Mouse (Mus musculus): ENCODE measurements around the gene Shroom3. TPM values are rescaled to one million over a fixed set of nuclear protein-coding genes. Genes with fewer than 3 reads are reported as not detected.
A peak's percentile ranks its signal among the peaks of the same experiment; 100 is the strongest.

Gene Shroom3
- polyA plus RNA-seq, 1 experiment from 2014 or later: 6.2 TPM

DNA sequence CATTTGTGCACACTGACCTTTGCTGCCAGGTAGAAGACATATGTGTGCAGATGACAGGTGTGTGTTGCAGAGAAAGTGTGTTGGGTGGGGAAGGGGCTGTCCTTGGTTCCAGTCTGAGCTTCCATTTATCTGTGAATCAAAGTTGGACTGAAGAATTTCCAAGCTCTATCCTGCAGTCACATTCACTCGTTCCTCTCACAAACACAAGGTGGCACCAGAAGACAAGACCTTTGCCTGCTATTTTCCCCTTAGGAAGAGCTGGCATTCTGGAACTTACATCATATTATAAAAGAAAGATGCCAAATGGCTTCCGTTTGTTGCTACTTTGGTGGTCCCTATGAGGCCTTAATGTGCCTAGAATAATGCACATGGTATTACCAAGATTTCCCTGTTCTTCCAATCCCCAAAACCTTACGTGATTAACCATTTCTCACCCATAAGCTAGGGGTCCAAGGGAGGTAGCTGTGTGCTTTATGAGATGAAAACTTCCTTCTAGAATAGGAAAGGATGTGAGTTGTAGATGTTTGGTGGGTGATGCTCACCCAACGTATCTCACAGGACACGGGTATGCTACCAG lies 45.1 kb downstream of the Shroom3 start:
- Histone ChIP-seq H3K4me1 (no peaks in the 10 kb centered on the region), H3K27ac (no peak overlapping the region), H3K9ac (no peak overlapping the region), H3K4me3 (no peak overlapping the region), H3K27me3 (replicated peaks) (no peaks in the 10 kb centered on the region), H3K9me3 (no peaks in the 10 kb centered on the region), H3K4me2 (replicated peaks) (no peak overlapping the region), H3K36me3 (no peaks in the 10 kb centered on the region)
- WGBS: 48% methylated on average over 5 of the region's 5 CpGs
- ATAC-seq (ENCODE audit: low FRiP score, low read depth): peak; percentile 44; the same call in 1 of the 2 replicates

DNA sequence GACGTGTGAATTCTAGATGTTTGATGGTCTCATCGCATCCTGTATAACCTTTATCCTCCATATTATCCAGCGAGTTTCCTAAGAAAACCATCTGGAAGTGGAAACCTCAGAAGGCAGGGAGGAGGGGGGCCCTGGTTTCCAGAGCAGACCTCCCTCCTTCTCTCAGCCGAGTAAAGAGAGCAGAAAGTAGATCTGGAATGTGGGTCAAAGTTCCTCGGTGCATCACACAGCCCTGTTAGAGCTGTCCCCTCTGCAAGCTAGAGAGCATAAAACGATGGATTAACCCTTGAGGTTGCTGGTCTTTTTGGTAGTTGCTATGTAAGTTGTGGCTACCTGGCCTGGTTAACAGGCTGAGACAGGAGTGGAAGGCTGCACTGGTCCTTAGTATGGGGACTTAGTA lies 46.0 kb downstream of the Shroom3 start:
- Histone ChIP-seq H3K4me2 (replicated peaks) (no peak overlapping the region), H3K9me3 (no peaks in the 10 kb centered on the region), H3K4me3 (no peak overlapping the region), H3K4me1 (no peaks in the 10 kb centered on the region), H3K27me3 (replicated peaks) (no peaks in the 10 kb centered on the region), H3K9ac (no peak overlapping the region), H3K27ac (no peak overlapping the region), H3K36me3 (no peaks in the 10 kb centered on the region)
- ATAC-seq (ENCODE audit: low FRiP score, low read depth): no peak
- 70% methylated on average over 6 of the region's 6 CpGs for WGBS

DNA sequence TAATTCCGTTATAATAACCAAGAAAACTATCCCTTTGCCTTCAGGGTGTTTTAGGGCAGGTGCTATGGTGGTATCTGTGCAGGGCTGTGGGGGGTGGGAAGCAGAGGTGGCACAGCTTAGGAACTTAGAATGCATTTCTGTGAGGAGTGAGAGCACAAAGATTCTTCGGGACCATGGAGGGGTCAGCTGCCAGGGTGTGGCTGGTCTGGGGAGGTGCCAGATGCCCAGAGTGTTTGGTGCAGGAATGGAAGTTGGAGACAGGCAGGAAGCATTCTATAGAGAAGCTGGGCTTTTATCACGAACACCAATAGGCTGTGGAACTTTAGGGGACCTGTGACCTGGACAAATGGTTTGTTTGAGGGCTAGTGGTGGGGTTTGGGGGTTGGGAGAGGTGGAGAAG lies 58.6 kb downstream of the Shroom3 start:
- no peaks in the 10 kb centered on the region for H3K27me3 ChIP-seq (replicated peaks)
- H3K4me2 ChIP-seq (replicated peaks): no peak overlapping the region
- H3K9ac ChIP-seq: no peak overlapping the region
- no peaks in the 10 kb centered on the region for H3K36me3 ChIP-seq
- WGBS: 77% methylated on average over 3 of the region's 3 CpGs
- no peaks in the 10 kb centered on the region for H3K9me3 ChIP-seq
- H3K4me3 ChIP-seq: no peak overlapping the region
- H3K27ac ChIP-seq: no peak overlapping the region
- ATAC-seq (ENCODE audit: low FRiP score, low read depth): no peak
- no peaks in the 10 kb centered on the region for H3K4me1 ChIP-seq

DNA sequence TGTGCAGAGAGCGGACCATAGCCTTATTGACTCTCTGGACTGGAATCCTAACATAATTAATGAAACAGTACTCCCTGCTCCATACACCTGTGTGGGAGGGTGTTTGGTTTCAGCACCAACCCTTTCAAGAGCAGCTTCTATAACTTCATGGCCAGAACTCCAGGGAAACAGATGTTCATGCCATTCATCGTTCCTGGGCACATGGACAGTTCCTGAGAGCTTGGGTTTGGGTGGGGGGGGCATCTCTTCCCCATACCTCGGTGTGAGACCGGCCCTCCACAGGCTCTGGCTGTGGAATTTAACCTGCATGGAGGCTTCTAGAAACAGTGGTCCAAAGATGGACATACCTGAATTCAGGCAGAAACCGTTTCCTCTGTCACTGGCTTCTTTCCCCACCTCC lies 59.5 kb downstream of the Shroom3 start:
- Histone ChIP-seq H3K9me3 (no peaks in the 10 kb centered on the region), H3K4me1 (no peaks in the 10 kb centered on the region), H3K36me3 (no peaks in the 10 kb centered on the region), H3K4me2 (replicated peaks) (no peak overlapping the region), H3K27me3 (replicated peaks) (no peaks in the 10 kb centered on the region), H3K4me3 (no peak overlapping the region), H3K27ac (no peak overlapping the region), H3K9ac (no peak overlapping the region)
- 87% methylated on average over 5 of the region's 5 CpGs for WGBS
- no peak for ATAC-seq (ENCODE audit: low FRiP score, low read depth)

DNA sequence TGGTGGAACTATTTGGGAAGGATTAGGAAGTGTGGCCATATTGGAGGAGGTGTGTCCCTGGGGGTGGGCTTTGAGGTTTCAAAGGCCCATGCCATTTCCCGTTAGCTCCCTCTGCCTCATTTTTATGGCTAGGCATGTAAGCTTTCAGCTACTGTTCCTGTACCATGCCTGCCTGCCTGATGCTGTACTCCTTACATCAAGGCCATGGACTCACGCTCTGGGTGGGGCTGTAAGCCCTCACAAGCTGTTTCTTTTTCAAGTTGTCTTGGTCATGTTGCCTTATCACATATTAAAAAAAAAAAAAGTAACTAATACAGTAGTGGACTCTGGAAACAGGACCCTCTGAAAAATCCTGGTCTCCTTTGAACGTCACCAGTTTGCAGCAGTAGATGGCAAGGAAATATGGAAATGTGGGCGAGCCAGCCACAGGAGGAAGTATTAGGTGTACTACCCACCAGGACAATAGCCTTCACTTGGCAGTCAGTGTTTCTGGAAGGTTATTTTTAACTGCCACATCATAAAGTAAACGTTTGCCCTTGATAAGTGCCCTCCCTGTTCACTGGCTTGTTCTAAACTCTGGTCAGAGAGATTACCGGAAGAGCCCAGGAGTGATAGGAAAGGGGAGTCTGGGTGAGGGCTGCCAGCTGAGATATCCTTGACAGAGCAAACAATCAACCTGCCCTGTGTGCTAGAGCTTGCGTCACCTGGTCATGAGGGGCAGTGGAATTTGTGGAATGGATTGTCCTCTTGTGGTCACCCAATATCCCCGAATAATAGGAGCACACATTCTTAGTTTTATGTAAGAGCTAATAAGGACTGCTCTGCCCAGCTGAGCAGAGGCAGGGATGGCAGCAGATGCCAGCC lies 62.4 kb downstream of the Shroom3 start:
- Histone ChIP-seq H3K27ac (no peak overlapping the region), H3K9ac (no peak overlapping the region), H3K4me1 (no peaks in the 10 kb centered on the region), H3K27me3 (replicated peaks) (no peaks in the 10 kb centered on the region), H3K9me3 (no peaks in the 10 kb centered on the region), H3K4me2 (replicated peaks) (no peak overlapping the region), H3K4me3 (no peak overlapping the region), H3K36me3 (no peaks in the 10 kb centered on the region)
- no peak for ATAC-seq (ENCODE audit: low FRiP score, low read depth)
- 85% methylated on average over 8 of the region's 8 CpGs for WGBS

DNA sequence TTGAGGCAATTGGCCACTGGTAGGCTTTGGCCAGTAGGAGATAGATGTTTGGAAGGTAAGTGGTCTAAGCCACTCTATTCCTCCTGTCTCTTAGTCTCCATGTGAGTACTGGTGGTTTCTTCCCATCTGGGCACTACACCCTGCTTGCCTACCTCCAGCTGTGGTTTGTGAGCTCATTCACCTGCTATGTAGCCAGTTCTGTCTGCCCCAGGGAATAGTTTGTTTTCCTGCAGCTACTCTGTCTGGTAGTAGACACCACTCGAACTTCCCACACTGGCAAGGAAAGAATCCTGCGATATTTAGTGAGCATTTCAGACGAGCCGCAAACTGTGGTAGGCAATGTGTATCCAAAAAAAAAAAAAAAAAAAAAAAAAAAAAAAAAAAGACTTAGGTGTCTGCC lies 68.3 kb downstream of the Shroom3 start:
- no peaks in the 10 kb centered on the region for H3K4me1 ChIP-seq
- no peak overlapping the region for H3K4me3 ChIP-seq
- no peak overlapping the region for H3K27ac ChIP-seq
- H3K4me2 ChIP-seq (replicated peaks): no peak overlapping the region
- H3K9me3 ChIP-seq: no peaks in the 10 kb centered on the region
- WGBS: 92% methylated on average over 4 of the region's 4 CpGs
- H3K36me3 ChIP-seq: no peaks in the 10 kb centered on the region
- no peak for ATAC-seq (ENCODE audit: low FRiP score, low read depth)
- H3K27me3 ChIP-seq (replicated peaks): no peaks in the 10 kb centered on the region
- no peak overlapping the region for H3K9ac ChIP-seq

DNA sequence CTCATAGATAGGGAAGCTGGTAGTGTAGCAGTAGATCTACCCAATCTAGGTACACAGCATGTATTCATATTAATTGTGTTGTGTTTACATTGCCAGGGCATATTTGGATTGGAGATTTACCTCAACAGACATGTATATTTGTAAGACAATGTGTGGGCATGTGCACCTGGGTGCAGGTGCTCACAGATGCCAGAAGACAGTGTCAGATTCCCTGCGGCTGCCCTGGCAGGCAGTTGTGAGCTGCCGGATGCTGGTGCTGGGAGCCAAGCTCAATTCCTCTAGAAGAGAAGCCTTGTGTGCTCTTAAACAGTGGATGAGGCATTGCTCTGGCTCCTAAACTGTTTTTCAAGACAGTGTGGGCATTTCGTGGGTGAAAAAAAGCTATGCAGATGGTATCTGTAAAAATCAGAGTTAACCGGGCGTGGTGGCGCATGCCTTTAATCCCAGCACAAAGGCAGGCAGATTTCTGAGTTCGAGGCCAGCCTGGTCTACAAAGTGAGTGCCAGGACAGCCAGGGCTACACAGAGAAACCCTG lies 72.1 kb downstream of the Shroom3 start:
- Histone ChIP-seq H3K27me3 (replicated peaks) (no peaks in the 10 kb centered on the region), H3K9ac (no peak overlapping the region), H3K4me1 (no peaks in the 10 kb centered on the region), H3K36me3 (no peaks in the 10 kb centered on the region), H3K4me2 (replicated peaks) (no peak overlapping the region), H3K9me3 (no peaks in the 10 kb centered on the region), H3K27ac (no peak overlapping the region), H3K4me3 (no peak overlapping the region)
- 88% methylated on average over 7 of the region's 7 CpGs for WGBS
- ATAC-seq (ENCODE audit: low FRiP score, low read depth): no peak

DNA sequence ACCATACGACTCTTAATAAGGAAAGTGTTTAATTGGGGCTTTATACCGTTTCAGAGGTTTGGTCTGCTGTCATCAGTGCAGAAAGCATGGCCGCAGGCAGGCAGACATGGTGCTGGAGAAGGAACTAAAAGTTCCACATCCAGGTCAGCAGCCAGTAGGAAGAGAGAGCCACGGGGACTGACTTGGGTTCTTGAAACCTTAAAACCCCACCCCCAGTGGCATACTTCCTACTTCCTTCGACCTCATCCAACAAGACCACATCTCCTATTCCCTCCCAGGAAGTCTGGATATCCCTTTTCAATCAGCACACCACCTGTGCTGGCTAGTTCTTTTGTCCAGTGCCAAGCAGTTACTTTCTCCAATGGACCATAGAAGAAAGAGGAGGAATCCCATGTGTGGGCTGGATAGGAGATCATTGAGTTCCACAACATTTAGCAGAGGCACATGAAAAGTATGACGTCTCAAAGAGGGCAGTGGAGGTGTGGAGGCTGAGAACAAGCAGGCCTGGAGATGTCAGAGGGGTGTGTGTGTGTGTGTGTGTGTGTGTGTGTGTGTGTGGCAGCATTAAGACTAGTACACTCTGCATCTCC lies 76.0 kb downstream of the Shroom3 start:
- 85% methylated on average over 6 of the region's 6 CpGs for WGBS
- no peaks in the 10 kb centered on the region for H3K36me3 ChIP-seq
- no peak overlapping the region for H3K4me2 ChIP-seq (replicated peaks)

DNA sequence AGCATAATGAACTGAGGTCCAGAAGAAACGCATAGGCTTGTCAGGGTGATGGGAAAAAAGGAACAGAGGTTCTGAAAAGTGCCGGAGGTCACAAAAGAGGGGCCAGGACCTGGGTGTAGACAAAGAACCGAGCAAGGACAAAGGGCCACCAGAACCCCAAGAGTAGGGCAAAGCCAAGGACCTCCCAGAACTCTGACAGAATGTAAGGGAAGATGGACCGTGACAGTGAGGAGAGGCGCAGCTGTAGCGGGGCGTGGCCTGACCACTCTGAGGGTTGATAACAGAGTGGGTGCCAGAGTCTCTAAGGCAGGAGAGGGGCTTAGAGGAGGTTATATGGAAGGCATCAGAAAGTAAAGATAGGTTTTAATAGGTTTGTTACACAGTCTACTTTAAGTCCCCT lies 77.3 kb downstream of the Shroom3 start:
- H3K27me3 ChIP-seq (replicated peaks): no peaks in the 10 kb centered on the region
- H3K9ac ChIP-seq: no peak overlapping the region
- WGBS: 82% methylated on average over 7 of the region's 7 CpGs
- no peaks in the 10 kb centered on the region for H3K36me3 ChIP-seq
- H3K4me3 ChIP-seq: no peak overlapping the region
- no peaks in the 10 kb centered on the region for H3K9me3 ChIP-seq
- H3K27ac ChIP-seq: no peak overlapping the region
- no peak overlapping the region for H3K4me2 ChIP-seq (replicated peaks)
- no peak for ATAC-seq (ENCODE audit: low FRiP score, low read depth)
- no peaks in the 10 kb centered on the region for H3K4me1 ChIP-seq

More for the DNA sequence above, 76.0 kb downstream of the Shroom3 start:
- Histone ChIP-seq H3K4me1 (no peaks in the 10 kb centered on the region), H3K9ac (no peak overlapping the region), H3K4me3 (no peak overlapping the region), H3K27ac (no peak overlapping the region), H3K27me3 (replicated peaks) (no peaks in the 10 kb centered on the region), H3K9me3 (no peaks in the 10 kb centered on the region)
- ATAC-seq (ENCODE audit: low FRiP score, low read depth): no peak

DNA sequence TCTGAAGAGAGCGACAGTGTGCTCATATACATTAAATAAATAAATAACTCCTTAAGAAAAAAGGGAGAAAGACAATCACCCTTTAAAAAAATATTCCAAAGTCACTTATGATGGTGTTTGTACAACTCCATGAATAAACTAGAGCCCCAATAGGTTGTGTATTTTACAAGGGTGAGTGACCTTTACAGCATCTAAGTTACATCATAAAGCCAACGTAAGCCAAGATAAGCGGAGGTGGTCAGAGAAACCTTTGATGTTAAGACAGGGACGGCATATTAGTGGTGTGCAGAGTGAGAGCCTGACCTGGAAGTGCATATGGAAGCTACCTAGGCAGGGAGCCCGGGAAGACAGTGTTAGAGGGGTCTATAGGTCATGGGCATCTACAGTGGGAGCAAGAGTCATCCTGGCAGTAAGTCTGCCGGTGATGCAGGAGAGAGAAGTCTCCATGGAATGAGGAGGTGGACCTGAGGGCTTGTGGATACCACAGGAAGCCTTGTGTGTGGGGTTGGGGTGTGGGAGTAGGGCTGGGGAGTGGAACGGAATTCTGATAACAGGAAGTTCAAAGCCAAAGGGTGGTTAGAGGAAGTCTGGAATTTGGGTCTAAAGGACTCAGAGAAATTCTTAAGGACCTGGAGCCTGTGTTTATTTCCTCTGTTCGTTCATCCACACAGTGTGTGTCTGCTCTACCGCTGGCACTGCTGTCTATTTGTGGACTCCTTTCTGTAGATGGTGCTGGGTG lies 78.5 kb downstream of the Shroom3 start:
- H3K4me3 ChIP-seq: no peak overlapping the region
- H3K27ac ChIP-seq: no peak overlapping the region
- no peaks in the 10 kb centered on the region for H3K36me3 ChIP-seq
- no peaks in the 10 kb centered on the region for H3K27me3 ChIP-seq (replicated peaks)
- no peaks in the 10 kb centered on the region for H3K9me3 ChIP-seq
- ATAC-seq (ENCODE audit: low FRiP score, low read depth): no peak
- H3K4me2 ChIP-seq (replicated peaks): no peak overlapping the region
- WGBS: 83% methylated on average over 9 of the region's 9 CpGs
- H3K4me1 ChIP-seq: no peaks in the 10 kb centered on the region
- H3K9ac ChIP-seq: no peak overlapping the region

DNA sequence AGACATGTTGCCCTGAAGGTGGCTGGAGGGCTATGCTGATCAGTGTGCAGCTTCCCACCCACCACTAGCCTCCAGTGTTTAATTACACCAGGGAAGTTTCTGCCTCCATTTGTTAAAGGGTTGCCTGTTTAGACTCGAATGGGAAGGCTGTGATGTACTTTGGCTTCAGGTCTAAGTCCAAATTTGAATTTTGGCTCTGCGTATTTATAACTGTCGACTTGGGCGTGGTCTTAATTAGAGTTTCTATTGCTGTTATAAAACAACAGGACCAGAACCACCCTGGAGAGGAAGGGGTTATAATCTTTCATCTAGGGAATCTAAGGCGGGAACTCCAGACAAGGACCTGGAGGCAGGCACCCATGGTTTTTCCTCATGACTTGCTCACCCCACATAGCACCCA lies 79.2 kb downstream of the Shroom3 start:
- H3K4me1 ChIP-seq: no peaks in the 10 kb centered on the region
- WGBS: 86% methylated on average over 5 of the region's 5 CpGs
- H3K27me3 ChIP-seq (replicated peaks): no peaks in the 10 kb centered on the region
- no peak overlapping the region for H3K4me3 ChIP-seq
- H3K9ac ChIP-seq: no peak overlapping the region
- no peak overlapping the region for H3K27ac ChIP-seq
- no peaks in the 10 kb centered on the region for H3K9me3 ChIP-seq
- ATAC-seq (ENCODE audit: low FRiP score, low read depth): no peak
- H3K4me2 ChIP-seq (replicated peaks): no peak overlapping the region
- H3K36me3 ChIP-seq: no peaks in the 10 kb centered on the region

DNA sequence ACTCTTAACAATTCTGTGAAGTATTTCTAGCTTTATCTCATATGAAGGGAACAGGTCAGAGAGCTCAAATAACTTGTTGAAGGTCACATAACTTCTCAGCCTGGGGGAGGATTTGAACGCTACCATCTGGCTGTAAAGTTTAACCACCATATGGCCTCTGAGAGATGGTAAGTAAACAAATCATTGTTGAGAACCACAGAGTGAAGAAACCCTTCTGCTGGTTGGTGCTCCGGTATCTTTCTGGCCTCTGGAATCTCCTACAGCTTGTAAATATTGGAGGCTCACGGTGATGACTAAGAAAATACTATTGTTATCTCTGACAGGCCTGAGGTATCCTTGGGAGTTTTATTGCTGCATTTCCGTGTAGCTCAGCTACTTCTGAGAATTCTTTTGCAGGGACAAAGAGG lies 80.3 kb downstream of the Shroom3 start:
- no peaks in the 10 kb centered on the region for H3K36me3 ChIP-seq
- no peaks in the 10 kb centered on the region for H3K27me3 ChIP-seq (replicated peaks)
- H3K27ac ChIP-seq: no peak overlapping the region
- no peaks in the 10 kb centered on the region for H3K4me1 ChIP-seq
- WGBS: 16% methylated on average over 4 of the region's 4 CpGs
- H3K9ac ChIP-seq: no peak overlapping the region
- H3K9me3 ChIP-seq: no peaks in the 10 kb centered on the region
- no peak overlapping the region for H3K4me3 ChIP-seq
- no peak for ATAC-seq (ENCODE audit: low FRiP score, low read depth)
- H3K4me2 ChIP-seq (replicated peaks): no peak overlapping the region
